Mouse (Mus musculus): ENCODE results near the gene Shox2.

Shox2 gene

DNA sequence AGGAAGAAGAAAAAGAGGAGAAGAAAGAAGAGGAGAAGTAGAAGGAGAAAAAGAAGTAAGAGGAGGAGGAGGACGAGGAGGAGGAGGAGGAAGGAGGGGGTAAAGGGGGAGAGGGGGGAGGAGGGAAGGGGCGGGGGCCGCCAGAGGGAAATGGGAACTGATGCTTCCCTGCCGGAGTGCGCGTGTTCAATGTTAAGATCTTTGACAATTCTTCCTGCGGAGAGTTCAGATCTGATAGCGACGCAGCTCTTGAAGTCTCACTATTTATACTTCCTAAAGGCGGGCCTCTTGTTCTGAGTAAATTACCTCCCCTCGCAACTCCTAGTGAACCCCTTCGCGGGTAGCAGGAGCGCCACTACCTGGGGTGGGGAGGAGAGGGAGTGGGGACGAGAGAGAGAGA lies at the start of gene Shox2:
Gene Shox2, minus strand, starts transcription at position 66 of the 400 bp plus-strand sequence.
- no peak for DNase-seq

DNA sequence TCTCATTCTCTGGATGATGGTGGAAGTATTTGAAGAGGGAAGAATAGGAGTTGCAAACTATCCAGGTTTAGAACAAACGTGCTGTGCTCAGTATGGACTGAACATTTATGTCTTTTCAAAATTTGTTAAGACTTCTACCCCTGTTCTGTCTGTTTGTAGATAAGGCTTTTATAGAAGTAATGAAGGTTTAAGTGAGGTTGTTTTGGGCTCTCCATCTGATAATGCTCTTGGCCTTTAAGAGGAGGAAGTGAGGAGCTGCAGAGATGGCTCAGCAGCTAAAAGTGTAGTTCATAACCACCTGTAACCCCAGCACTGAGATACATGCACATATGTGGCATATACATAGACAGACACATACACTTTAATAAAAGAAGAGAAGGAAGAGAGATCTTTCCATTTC lies 15.2 kb upstream of the Shox2 start:
- no peak for DNase-seq

DNA sequence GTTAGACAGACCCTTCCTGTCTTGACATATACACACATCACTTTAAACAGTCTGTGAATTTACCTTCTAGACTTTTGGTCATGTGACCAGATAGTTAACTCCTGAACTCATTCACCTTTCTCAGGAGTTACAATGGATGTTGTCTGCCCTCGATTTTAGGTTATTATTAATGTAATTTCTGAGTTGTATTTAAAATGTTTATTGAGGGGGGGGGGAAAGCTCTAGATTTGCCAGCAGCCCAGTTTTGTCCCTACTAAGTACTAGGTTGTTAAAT lies 4.7 kb upstream of the Shox2 start:
- no peak for DNase-seq

DNA sequence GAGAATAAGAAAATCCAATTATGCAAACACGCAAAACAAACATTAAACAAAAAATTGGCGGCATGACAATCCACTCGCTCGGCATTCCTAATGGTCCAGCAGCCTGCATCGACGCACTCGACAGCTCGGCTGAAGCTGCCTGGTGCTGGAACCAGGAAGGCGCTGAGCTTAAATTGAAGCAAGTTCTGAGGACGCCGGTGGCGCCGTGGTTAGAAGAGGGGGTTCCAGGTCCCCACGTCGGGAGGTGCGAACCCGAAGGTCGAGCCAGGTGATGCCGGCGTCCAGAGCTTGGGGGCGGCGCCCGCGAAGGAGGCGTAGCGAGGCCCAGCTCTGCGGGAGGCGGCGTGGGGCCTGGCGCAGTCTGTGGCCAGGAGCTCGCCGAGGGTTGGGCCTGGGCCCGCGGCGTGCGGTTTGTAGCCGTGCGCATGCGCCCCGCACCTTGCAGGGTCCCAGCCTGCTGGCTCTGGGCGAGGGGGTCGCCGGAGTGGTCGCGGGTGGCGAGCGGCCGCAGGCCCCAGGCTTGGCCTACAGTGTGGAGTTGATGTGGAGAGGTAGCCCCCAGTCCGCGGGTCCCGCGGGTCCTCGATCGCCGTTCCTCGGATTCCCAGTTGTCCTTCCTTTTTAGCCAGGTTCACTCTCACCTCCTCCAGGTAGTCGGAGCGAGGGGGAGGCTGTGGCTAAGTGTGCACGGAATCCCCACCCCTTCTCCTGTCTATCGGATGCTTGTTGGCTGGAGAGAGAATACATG lies 4.1 kb upstream of the Shox2 start:
- peak; percentile 68 for DNase-seq

DNA sequence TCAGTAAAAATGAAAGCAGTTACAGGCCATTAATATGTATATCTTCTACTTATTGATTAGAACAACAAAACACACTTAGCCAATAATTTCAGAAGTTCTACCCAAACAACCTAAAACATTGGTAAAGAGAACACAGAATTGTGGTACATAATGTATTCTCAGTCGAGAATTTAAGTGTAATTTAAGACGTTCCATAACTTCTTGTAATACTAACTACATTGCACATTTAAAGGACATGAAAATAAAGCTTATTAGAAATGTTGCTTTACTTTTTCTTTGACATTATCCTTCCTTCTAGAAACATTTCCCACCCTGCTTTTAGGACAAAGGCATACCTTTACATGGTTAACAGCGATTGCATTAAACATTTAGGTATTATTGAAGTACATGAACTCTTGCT lies 1.9 kb upstream of the Shox2 start:
- DNase-seq: no peak

DNA sequence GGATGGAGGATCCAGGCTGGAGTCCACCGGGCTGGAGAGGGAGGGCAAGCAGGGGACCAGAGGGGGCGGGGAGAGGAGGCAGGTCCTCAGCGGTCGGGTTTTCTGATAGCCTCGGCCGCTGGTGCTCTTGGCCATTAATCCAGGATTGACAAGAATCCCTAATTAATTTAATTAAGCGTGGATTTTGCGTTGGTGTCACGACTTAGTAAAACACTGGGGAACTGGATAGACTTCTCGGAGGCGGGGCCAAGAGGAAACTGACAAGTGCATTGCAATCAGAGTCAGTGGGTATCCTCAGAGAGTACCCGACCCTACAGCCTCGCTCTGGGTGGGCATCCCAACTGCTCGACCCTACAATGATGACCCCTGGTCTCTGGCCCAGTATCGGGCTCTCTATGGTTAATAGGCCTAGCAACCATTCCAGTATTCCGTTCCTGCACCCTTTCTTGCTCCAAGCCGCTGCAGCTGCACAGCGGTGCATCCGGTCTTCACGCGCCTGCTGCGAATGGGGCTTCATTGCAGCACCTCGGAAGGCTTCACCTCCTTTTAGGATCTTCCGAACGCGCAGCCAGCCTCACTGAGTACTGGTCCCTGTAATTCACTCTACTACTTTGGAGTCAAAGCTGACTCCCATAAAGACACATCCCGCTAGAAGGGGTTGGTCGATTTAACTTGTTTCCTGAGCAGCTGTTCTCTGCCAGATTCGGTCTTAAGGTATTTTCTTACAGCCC lies 775 bp upstream of the Shox2 start:
- DNase-seq: peak; percentile 34

DNA sequence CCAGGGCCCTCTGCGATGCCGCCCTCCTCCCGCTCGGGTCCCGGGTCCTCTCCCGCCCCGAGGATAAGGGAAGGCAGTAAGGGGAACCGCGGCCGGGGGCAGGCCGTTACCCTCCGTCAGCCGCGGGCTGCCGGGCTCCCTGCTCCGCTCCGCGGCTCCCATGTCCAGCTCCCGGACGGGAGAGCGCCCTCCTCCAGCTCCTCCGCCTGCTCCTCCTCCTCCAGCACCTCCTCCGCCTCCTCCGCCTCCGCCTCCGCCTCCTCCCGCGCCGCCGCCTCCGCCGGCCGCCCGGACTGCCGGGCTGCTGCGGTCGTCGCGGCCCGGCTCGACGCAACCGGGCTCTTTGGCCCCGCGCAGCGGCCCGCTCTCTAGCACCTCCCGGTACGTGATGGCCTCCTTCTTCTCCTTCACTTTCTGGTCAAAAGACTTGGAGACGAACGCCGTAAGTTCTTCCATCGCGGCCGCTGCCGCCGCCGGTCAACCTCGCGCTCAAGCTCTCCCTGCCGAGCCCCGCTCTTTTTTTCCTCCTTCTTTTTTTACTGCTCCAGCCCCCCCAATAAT lies 390 bp downstream of the Shox2 start, which contains the start of gene Rsrc1:
Gene Rsrc1, plus strand, starts transcription at position 290 of the 561 bp plus-strand sequence.
- peak; percentile 15 for DNase-seq

DNA sequence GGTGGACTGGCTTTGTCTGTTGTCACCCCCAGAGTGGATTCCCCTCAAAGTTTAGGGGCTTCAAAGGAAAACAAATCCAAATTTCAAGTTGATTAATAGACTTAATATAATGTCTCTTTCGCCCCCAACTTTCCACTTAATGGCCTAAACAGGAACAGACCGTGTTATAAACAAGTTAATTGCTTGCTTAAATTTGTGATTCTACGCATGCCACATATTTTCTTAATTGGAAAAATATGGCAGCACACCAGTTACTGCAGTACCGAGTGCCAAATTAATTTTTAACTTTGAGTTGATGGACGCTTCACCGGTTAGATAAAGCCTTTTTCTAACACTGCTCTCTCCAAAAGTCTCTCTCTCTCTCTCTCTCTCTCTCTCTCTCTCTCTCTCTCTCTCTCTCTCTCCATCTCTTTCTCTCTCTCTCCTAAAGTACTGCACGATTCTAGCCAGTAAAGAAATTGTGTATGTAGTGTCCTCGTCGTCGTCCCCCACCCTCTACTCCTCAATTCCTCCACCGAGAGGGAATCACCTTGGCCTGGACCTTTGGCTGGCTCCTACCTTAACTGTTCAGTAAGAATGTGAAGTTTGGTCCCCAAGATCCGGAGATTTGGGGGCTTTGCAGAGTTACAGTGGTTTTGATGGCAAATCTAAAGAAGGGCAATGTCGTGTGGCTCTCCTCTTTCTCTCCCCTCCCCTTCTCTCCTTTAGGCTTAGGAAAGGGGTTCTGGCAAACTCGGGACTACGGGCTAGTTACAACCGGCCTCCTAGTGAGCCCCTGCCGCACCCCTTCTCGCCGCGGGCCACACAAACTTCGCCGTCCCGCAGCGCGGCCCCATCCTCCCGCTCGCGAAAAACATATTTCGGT lies 1.2 kb downstream of the Shox2 start:
- DNase-seq: no peak

DNA sequence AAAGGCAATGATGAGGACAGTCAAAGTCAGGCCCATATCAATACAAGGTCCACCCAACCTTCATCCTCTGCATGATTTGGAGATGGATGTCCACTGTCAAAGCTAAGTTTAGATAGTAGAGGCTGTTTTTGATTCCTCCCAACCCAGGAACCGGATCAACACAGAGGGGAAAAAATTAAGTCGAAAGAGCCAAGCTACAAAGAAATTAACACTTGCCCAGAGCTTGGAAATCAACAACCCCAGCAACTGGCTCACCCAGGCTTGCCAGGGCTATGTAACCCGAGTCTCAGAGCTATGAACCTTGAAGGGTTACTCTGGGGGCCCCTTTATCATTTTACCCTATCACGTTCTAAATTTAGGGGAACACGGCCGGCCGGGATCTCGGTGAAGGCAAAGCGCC lies 2.1 kb downstream of the Shox2 start:
- DNase-seq: no peak

DNA sequence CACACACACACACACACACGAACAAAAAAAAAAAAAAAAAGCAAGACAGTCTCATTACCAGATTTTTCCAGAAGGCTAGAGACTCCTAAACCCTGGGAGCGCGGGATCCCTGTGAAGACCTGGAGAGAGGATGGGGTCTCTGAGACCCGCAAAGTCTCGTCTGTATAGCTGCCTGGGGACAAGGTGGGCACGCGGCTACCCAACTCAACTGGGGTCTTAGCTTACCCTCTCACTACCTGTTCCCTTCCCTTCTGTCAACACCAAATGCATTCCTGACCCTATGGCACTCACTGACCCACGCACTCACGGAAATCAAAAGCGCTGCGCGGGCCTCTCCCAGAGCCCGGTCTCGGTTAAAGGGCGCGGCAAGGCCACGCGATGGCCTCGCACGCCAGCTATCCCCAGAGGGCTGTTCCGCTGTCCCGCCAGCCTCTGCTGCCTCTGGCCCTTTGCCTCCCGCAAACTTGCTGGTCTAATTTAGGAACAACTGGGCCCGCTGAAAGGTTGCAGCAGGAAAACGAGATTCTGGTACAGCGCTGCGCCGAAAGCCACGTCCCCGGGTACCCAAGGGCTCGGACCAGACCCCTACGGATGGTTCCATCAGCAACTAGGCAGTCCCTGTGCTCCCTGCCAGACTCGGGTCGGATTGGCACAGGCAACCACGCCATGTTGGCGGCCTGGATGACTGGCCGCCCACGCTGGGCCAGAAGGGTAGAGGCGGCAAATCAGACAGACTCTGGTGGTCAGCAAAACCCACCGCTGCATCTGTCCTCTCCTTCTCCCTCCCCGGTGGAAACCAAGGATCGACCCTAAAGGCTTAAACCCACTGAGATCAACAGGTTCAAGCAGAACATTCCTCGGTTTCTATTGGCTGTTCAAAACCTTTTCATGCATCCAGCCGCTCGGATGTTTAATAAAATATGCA lies 2.9 kb downstream of the Shox2 start:
- DNase-seq: peak; percentile 25

DNA sequence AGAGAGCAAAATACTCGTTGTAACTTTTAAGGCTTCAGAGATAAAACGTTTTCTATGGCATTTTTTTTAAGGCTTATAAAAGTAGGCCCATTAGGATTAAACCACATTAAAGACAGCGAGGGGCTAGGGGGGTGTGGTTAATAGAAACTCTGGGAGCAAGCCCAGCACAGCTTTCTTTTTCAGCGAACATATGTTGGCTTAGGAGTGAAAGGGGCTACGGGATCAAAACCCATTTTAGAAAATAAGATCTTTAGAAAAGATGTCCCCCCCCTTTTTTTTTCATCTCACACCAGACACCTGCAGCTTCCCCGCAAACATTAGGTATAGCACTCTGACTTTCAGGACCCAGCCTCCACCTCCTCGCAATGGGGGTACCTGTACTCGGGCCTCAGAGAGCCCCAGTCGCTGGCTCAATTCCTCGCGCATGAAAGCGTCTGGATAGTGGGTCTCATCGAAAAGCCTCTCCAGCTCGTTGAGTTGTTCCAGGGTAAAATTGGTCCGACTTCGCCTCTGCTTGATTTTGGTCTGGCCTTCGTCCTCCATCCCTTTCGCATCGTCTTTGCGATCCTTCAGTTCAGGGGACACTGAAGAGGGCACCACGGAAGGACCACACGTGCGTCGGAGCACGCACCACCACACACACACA lies 3.6 kb downstream of the Shox2 start:
- peak; percentile 11 for DNase-seq

DNA sequence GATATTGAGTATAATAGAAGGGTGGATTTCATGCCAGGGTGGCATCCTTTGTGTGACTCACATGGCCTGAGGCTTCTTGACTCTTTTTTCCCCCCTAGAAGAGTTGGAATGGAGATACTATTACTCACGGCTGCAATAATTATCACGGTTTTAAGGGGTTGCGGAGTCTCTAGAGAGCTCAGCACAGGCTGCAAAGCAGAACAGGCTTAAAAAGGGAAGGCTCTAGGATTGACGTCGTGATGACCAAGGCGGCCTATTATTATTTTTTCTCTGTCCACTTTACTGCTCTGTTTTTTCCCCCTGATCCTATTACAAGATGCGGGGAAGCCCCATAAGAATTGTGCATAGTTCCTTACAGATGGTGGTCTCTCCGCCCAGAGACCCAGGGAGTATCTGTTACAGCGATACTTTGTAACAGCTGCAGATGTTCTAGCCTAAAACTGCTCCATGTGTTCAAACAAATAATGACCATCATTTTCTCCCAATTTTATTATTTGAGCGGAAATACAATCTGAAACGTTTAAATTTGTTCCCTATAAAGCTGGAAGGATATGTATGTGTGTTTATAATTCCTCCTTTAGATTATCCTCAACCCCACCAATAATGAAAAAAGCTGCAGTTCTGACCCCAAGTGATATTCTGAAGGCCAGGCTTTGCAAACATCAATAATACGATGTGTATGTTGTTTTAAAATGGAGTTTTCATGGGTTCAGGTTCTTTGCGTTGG lies 4.5 kb downstream of the Shox2 start:
- no peak for DNase-seq

DNA sequence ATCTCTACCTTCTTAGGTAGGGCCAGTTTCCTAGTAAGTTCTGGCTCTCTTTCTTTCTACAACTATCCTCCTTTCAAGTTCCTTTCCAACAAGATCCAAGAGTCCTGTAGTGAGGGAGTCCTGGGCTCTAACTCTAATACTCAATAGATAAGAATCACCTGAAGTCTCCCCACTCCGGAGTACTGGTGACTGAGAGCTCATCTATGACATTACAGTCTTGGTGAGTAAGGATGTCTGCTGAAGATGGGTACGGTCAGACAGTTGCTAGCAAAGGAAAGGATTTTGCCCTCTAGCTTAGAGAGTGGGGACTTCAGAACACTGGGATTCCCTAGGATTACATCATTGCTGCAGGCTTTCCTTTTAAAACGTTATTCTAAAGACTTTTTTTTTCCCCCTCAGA lies 7.1 kb downstream of the Shox2 start:
- no peak for DNase-seq

DNA sequence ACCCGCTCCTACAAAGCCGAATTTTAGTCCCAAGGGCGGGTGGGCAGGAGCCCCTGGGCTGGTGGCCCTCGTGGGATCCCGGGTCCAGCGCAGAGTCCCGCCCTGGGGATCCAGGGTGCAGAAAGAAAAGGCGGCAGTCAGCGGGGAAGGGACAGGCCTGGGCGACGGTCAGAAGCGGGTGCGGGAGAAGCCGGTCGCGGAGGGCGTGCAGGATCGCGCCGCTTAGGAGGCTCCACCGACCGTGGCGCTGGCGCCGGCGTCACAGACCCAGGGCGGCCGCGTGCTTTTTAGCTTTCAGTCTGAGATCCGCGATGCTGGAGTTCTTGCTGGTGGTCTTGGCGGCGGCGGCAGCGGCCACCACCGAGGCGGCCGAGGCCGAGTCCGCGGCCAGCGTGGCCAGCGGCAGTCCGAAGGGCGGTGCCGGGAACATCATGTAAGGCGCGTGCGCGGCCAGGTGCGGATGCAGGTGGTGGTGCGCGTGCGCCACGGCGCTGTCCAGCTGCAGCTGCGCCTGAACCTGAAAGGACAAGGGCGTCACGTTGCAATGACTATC lies 8.1 kb downstream of the Shox2 start:
- DNase-seq: peak; percentile 38

DNA sequence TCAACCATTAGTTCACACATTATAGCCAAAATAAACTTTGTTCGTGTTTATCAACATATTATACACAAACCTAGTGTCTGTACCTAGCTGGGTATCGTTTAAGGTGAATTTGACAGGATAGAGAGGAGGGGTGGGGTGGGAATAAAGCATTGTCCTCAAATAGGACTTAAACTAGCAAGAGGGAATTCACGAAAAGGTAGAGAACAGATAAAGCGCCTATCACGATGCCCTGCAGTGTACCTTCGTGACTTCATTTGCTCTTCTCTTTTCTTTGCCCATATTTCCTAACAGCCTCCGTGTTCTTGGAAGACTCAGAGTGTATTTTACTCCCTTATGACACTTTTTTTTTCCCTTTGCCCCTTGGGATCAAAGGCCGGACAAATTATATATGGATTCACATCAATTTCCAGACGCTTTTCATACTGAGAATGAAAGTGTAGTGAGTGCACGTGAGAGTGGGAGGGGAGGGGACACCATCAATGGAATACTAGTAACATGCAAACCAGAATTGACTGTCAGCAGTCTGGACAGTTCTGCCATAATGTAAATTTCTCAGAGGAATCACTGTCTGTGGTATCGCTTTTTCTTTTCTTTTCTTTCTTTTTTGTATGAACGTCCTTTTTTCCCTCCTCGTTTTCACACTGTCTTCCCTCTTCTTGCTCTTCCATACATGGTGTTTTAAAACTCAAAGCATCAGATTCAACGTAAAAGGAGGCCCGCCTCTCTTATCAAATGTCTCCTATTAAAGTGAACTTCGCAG lies 9.2 kb downstream of the Shox2 start:
- DNase-seq: no peak

DNA sequence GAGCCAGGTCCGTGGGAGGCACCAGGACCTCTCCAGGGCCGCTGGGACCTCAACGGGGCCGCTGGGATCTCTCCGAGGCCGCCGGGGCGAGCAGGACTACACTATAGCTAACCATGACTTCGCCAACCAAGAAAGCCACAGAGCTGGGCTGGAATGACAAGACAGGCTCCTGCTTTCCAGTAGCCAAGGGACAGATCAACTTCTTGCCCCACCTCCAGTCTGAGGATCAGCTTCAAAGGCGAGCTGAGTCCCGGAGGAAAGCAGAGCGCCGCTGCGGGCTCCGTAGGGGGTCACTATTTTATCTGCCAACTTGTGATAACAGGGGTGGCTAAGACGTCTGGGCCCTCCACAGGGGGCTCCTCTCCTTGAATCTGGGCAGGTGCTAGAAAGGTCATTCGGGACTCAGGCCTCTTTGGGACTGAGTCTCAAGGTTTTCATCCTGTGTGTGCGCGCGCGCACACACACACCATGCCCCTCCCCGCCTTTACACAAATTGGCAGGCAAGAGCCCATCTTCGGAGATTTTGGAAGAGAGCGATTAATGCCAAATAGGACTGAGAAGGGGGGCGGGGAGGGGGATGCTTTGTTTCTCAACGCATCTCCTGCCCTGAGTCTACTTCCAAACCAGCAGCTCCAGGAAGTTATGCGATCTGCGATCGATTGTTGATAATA lies 10.8 kb downstream of the Shox2 start:
- peak; percentile 7 for DNase-seq

DNA sequence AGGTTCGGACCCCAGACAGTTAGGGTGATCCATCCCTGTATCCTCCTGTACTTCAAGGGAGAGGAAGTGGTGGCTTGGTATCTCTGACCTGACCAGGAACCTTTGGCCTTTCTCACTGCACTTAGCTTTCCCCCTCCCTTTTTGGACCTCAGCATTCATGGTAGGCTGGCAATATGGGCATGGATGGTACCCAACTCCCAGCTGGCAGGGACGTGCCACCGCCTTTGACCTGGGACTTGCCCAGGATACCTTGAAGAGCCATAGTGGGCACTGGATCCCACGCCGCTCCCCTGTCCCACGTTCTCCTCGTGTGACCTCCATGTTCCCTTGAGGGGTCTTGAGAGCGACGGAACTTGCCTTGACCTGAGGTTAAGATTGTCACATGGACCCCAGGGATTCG lies 11.3 kb downstream of the Shox2 start:
- DNase-seq: no peak

DNA sequence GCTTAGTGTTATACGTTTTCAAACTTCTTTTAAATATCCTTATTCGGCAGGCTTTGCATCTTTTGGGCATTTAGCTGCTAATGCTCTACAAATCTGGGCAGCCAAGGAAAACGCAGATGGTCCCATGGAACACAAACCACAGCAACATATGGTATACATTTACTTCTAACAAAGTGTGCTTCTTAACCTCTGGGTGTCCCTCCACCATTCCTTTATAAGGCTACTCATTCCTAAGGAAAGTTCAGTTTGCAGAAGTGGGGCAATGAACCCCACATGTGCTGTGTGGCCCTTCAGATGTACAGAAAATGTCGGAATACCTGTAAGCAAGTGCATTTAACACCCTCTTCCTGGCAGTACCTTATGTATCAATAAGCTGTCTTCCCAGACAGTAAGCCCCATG lies 14.1 kb downstream of the Shox2 start:
- DNase-seq: no peak

DNA sequence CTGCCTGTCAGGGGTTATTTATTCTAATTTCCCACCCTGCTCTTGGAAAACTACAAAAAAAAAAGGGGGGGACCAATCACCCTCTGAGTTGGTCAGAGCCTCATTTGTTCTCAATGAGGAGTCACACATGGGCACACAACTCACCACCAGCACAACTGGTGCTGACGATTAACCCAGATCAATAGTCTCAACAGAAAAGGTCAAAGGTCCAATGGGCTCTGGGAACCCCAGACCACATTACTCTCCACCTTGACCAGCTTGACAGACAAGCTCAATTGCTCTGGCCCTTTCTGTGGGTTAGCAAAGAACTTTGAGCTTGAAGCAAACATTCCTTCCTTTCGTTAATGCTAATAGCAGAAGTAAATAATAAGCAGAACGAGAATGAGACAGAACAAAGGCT lies 16.7 kb downstream of the Shox2 start:
- DNase-seq: no peak
